Mouse (Mus musculus) right cerebral cortex, postnatal 4 days (tissue): ENCODE measurements around the gene Rgs3.
A peak's percentile ranks its signal among the peaks of the same experiment; 100 is the strongest.
"Not testable (repeated sequence)": the region's sequence is repeated elsewhere in the genome, so short reads cannot be mapped to it uniquely, and the experiment has no call there.

Experiments used
- DNase-seq: peaks from one replicate; pipeline ENCODE4 v3.0.0-alpha.2; 2022

Gene Rgs3

GRCm38 (mm10) chr4:62557436-62557835 lies 2.2 kb upstream of the Rgs3 start:
- DNase-seq = no peak

GRCm38 (mm10) chr4:62560963-62561629 lies 1.4 kb downstream of the Rgs3 start:
- peak; percentile 70 for DNase-seq

- DNase-seq = no peak
Observed at GRCm38 (mm10) chr4:62561630-62562001, 2.0 kb downstream of the Rgs3 start.

- DNase-seq = no peak
Observed at GRCm38 (mm10) chr4:62562006-62562405, 2.4 kb downstream of the Rgs3 start.

GRCm38 (mm10) chr4:62566530-62566929 lies 6.9 kb downstream of the Rgs3 start:
- DNase-seq = no peak

- no peak for DNase-seq
Observed at GRCm38 (mm10) chr4:62567696-62568095, 8.0 kb downstream of the Rgs3 start.

GRCm38 (mm10) chr4:62568359-62568758 lies 8.7 kb downstream of the Rgs3 start:
- DNase-seq = no peak

- no peak for DNase-seq
Observed at GRCm38 (mm10) chr4:62569603-62570002, 10.0 kb downstream of the Rgs3 start.

- no peak for DNase-seq
Observed at GRCm38 (mm10) chr4:62570029-62570428, 10.4 kb downstream of the Rgs3 start.

GRCm38 (mm10) chr4:62582365-62583264 lies 23.0 kb downstream of the Rgs3 start:
- DNase-seq = peak; percentile 82

- peak; percentile 50 for DNase-seq
Observed at GRCm38 (mm10) chr4:62583265-62584092, 23.8 kb downstream of the Rgs3 start.

- no peak for DNase-seq
Observed at GRCm38 (mm10) chr4:62587067-62587466, 27.4 kb downstream of the Rgs3 start.

- DNase-seq = no peak
Observed at GRCm38 (mm10) chr4:62590878-62591277, 31.2 kb downstream of the Rgs3 start.

GRCm38 (mm10) chr4:62591326-62591725 lies 31.7 kb downstream of the Rgs3 start:
- no peak for DNase-seq

- not testable (repeated sequence) for DNase-seq
Observed at GRCm38 (mm10) chr4:62593546-62594240, 34.0 kb downstream of the Rgs3 start.

GRCm38 (mm10) chr4:62594442-62594841 lies 34.8 kb downstream of the Rgs3 start:
- no peak for DNase-seq

GRCm38 (mm10) chr4:62596051-62596450 lies 36.4 kb downstream of the Rgs3 start:
- DNase-seq = no peak

- no peak for DNase-seq
Observed at GRCm38 (mm10) chr4:62600549-62600948, 40.9 kb downstream of the Rgs3 start.

- no peak for DNase-seq
Observed at GRCm38 (mm10) chr4:62603607-62604006, 44.0 kb downstream of the Rgs3 start.

- no peak for DNase-seq
Observed at GRCm38 (mm10) chr4:62604094-62604493, 44.4 kb downstream of the Rgs3 start.

- no peak for DNase-seq
Observed at GRCm38 (mm10) chr4:62605856-62606541, 46.4 kb downstream of the Rgs3 start.

GRCm38 (mm10) chr4:62606542-62606882 lies 46.9 kb downstream of the Rgs3 start:
- no peak for DNase-seq
